Mouse (Mus musculus) heart, adult 2 months (tissue): ENCODE data around the gene Igfbp2.

Source experiments
- CTCF ChIP-seq: fragments of 200-600 bp; IDR thresholded peaks from 2 replicates; pipeline ENCODE4 v1.8.1; 2022; ENCODE audit warnings: antibody characterized with exemption, mild to moderate bottlenecking, moderate library complexity
- POLR2A ChIP-seq: fragments of 200-500 bp; IDR thresholded peaks from 2 replicates; pipeline ENCODE4 v1.6.1; 2011; ENCODE audit warnings: mild to moderate bottlenecking, low read depth, low read length, control low read depth; ENCODE audit not compliant: insufficient read depth

DNA sequence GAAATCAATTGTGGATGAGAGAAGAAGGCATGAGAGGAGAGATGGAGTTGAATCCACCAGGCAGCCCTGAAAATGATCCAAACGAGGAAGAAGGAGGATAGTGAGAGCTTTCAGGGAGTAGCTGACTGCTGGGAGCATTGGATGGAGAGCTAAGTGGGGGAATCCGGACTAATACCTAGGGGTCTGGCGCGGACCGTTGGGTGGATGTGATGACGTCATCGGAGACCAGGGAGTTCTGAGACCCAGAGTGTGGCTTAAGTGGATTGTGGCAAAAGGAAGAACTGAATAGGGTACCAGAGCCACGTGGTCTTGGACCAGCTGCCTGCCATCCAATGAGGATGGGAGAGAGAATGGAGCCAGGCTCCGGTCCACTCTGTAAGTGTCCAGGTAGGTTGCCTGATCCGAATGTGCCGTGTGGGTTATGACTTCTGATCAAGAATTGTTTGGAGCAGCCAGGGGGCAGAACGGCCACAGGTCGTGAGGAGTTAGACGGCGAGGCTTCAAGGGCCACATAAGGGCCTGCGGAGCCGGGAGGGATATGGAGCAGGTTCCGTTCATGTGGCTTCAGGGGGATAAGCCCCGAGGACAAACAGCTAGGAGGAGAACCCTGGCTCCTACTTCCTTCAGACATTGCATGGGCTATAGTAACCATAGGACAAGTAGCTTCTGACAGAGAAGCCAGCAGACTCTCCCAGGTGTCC lies 32.1 kb downstream of the Igfbp2 start:
- TF ChIP-seq CTCF = no peak
- no peak for TF ChIP-seq POLR2A
